Mouse (Mus musculus) limb, embryonic 14.5 days (tissue): Measurements from ENCODE around the gene Cox4i1. TPM values are rescaled to one million over a fixed set of nuclear protein-coding genes. Genes with fewer than 3 reads are reported as not detected.
A peak's percentile ranks its signal among the peaks of the same experiment; 100 is the strongest.

Experiments
- ATAC-seq: fragments of 200-750 bp; cut with Nextera tagmentation; 2 replicates; pipeline ENCODE4 v1.8.0; 2017; ENCODE audit warnings: low read depth, moderate number of reproducible peaks, moderate TSS enrichment; ENCODE audit not compliant: low FRiP score
- DNase-seq: peaks from one replicate; pipeline ENCODE4 v3.0.0-alpha.2; 2015; ENCODE audit warnings: low spot score
- H3K27ac ChIP-seq: fragments of 300-500 bp; sonication (generic); replicated peaks from 2 replicates; pipeline ENCODE4 v1.5.1; 2014; ENCODE audit warnings: low read depth, mild to moderate bottlenecking, low read length, moderate library complexity, mixed read lengths
- H3K27me3 ChIP-seq: fragments of 300-500 bp; sonication (generic); 2 replicates; pipeline ENCODE4 v1.6.1; 2014; ENCODE audit warnings: low read length, mixed read lengths; ENCODE audit not compliant: control insufficient read depth, insufficient read depth
- H3K36me3 ChIP-seq: fragments of 300-500 bp; sonication (generic); 2 replicates; pipeline ENCODE4 v1.6.1; 2014; ENCODE audit warnings: mild to moderate bottlenecking, low read length, moderate library complexity, mixed read lengths; ENCODE audit not compliant: control insufficient read depth, insufficient read depth
- H3K4me1 ChIP-seq: fragments of 300-500 bp; sonication (generic); 2 replicates; pipeline ENCODE4 v1.6.1; 2014; ENCODE audit warnings: antibody characterized with exemption, low read length, mixed read lengths; ENCODE audit not compliant: control insufficient read depth, insufficient read depth
- H3K4me2 ChIP-seq: fragments of 300-500 bp; sonication (generic); replicated peaks from 2 replicates; pipeline ENCODE4 v1.6.1; 2014; ENCODE audit warnings: low read depth, mild to moderate bottlenecking, low read length, moderate library complexity; ENCODE audit not compliant: severe bottlenecking
- H3K4me3 ChIP-seq: fragments of 300-500 bp; sonication (generic); replicated peaks from 2 replicates; pipeline ENCODE4 v1.5.1; 2014; ENCODE audit warnings: low read length
- H3K9ac ChIP-seq: fragments of 300-500 bp; sonication (generic); 2 replicates; pipeline ENCODE4 v1.6.1; 2014; ENCODE audit warnings: mild to moderate bottlenecking, low read depth, low read length, moderate library complexity; ENCODE audit not compliant: severe bottlenecking
- H3K9me3 ChIP-seq: fragments of 300-500 bp; sonication (generic); 2 replicates; pipeline ENCODE4 v1.6.1; 2016; ENCODE audit warnings: low read length; ENCODE audit not compliant: control insufficient read depth
- POLR2A ChIP-seq: fragments of 200-500 bp; IDR thresholded peaks from 2 replicates; pipeline ENCODE4 v1.8.0; 2012; ENCODE audit warnings: inconsistent platforms, mild to moderate bottlenecking, moderate library complexity, borderline replicate concordance; ENCODE audit not compliant: insufficient read depth, insufficient read length; ENCODE audit errors: extremely low read depth
- WGBS: fragments of 180-500 bp; shearing (Covaris S2); extraction: QIAGEN DNeasy Blood & Tissue Kit; methylation state at CpG from one replicate; pipeline ENCODE4 v1.1.7; 2014; 5-methylcytosine and 5-hydroxymethylcytosine counted together
- polyA plus RNA-seq, 2 experiments: library from polyadenylated mRNA; depleted of rRNA in 1 of 2; stranded (reverse) in 1 of 2; unstranded in 1 of 2; fragments of >200 nt; fragmentation: Nextera tagmentation in 1 of 2; extraction: Ambion mirVana in 1 of 2; gene quantifications; 2 replicates each; pipeline versions ENCODE4 v1.2.1 to v1.2.3; 2012 to 2014

The Cox4i1 gene
- polyA plus RNA-seq (2012; rRNA removed) (736 and 1,017 TPM in 2 replicates), polyA plus RNA-seq (2014; fragmentation: Nextera tagmentation; extraction: Ambion mirVana) (948 and 964 TPM in 2 replicates)

DNA sequence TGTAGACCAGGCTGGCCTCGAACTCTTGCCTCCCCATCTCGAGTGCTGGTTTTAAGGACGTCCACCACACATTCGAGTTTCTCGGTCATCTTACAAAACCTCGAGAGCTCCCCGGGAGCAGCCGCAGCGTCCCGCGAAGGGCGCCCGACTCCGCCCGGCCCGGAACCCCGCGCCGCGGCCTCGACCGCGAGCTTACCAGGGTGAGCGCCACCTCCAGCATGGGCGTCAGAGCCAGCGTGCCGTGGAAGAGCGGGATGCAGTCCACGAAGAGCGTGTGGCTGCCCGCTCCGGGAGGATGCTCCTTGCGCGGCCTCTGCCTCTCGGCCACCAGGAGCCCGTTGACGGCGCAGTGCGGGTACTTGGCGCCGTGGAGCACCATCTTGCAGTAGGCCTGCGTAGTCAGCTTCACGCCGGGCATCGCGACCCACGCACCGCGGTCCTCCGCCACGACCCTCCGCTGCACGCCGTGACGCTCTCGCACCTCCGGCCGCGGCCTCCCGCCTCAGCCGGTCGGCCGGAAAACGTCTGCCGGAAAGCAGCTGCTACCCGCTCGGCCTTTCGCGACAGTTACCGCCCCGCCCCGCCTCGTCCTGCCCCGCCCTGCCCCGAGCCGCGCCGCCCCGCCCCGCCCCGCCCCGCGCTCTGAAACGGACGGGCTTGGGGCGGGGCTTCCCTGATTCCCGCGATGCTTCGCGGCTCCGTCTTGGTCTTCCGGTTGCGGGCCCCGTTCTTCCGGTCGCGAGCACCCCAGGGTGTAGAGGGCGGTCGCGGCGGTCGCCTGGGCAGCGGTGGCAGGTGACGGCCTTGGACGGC, at the start of gene Cox4i1, which contains the start of gene Gm27021:
Cox4i1 (plus strand) TSS at position 662 of the 813 bp plus-strand sequence.
Gm27021 (minus strand) TSS at position 519 of the 813 bp plus-strand sequence.
- ATAC-seq (peak; percentile 95), DNase-seq (peak; percentile 95)
- Histone ChIP-seq H3K27me3 (no peaks in the 10 kb centered on the region), H3K36me3 (peaks cover 35% of the 10 kb centered on the region), H3K9ac (peak within 1 kb of the TSS; percentile 97), H3K4me1 (peaks cover 15% of the 10 kb centered on the region), H3K27ac (peak within 1 kb of the TSS; percentile 80), H3K9me3 (no peaks in the 10 kb centered on the region), H3K4me3 (peak within 1 kb of the TSS; percentile 93), H3K4me2 (peak within 1 kb of the TSS; percentile 83)
- WGBS: under 1% methylated on average over 88 of the region's 105 CpGs
- peak; percentile 95; the same call in 1 of the 2 replicates for TF ChIP-seq POLR2A

DNA sequence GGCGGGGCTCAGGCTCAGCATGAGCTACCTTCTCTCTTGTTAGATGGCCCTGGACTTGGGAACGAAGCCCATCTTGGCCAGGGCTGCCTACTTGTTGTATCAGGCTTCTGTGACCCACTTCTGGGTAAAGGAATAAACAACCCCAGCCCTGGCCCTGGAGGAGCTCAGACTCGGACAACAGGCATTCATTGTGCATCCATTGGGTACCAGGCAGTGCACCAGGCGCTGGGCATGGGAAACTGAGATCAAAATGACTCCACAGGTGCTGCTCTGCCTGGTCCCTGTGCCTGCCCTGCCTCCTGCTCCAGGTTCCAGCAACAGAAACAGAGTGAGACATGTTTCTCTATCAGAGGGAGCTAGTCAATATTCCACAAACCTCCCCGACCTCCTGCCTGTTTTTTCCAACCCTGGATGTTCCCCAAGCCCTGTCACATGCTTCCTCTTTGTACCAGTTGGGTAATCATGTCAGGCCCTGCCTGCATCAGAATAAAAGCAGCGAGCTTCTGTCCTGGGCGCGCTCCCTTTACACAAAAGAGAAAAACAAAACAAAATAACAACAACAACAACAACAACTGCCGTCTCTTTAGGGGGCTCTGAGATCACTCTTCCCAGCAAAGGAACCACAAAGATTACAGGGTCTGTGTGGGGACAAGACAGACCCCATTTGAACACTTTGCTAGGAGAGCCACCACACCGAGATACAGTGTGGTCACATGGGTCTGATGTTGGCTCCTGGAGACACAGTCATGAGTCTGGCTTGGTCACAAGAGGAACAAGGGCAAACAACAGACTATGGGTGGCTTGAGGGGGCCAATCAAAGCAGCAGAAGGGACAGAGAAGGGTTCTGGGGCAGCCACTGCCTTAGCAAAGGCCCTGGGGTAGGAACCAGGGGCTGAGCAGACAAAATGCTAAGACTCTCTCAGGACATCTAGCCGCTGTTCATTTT, 48.5 kb upstream of the Cox4i1 start:
- ATAC-seq (no peak), DNase-seq (no peak)
- WGBS: 72% methylated on average over 11 of the region's 11 CpGs
- Histone ChIP-seq H3K4me2 (no peak overlapping the region), H3K27ac (no peak overlapping the region), H3K4me3 (no peak overlapping the region), H3K27me3 (no peaks in the 10 kb centered on the region), H3K4me1 (no peaks in the 10 kb centered on the region), H3K9ac (no peak overlapping the region), H3K9me3 (no peaks in the 10 kb centered on the region), H3K36me3 (no peaks in the 10 kb centered on the region)
- no peak for TF ChIP-seq POLR2A

DNA sequence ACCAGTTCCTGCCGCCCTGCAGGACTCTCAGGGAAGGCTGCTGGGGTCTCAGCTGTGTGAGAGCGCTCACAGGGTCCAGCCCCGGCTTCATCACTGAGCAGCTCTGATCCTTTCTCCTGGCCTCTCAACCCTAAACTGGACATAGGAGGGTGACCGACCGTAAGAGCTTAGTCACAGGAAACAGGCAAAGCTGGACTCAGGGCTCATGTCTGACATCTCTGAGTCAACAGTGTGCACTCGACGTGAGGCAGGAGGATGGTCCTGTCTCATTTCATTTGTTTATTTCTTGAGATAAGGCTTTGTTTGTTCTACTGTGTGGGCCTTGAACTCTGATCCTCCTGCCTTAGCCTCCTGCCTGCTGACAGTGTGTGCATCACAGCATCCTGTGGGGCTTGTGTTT, 47.6 kb upstream of the Cox4i1 start:
- H3K36me3 ChIP-seq: no peaks in the 10 kb centered on the region
- H3K9ac ChIP-seq: no peak overlapping the region
- H3K4me1 ChIP-seq: no peaks in the 10 kb centered on the region
- H3K4me3 ChIP-seq: no peak overlapping the region
- H3K27ac ChIP-seq: no peak overlapping the region
- ATAC-seq (no peak), DNase-seq (no peak)
- TF ChIP-seq POLR2A: no peak
- H3K9me3 ChIP-seq: no peaks in the 10 kb centered on the region
- no peaks in the 10 kb centered on the region for H3K27me3 ChIP-seq
- H3K4me2 ChIP-seq: no peak overlapping the region
- WGBS: 53% methylated on average over 7 of the region's 7 CpGs

DNA sequence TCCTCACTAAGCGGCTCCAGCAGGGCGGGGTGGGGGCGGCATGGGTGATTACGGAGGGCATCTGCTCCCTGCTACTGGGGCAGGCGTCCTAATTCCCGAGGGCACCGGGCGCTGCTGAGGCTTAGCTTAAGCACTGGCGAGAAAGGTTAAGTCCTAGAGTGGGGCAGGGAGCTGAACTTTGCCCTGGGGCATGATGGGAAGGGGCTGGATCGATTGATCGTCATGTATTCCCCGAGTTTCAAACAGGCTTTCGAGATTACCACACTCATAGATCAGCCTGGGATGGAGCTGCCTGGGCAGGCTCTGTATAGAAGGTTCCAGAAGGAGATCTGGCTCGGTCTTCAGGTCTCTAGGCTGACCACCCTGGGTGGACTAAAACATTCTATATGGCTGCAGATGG, 45.9 kb upstream of the Cox4i1 start:
- no peak for DNase-seq
- TF ChIP-seq POLR2A: no peak

DNA sequence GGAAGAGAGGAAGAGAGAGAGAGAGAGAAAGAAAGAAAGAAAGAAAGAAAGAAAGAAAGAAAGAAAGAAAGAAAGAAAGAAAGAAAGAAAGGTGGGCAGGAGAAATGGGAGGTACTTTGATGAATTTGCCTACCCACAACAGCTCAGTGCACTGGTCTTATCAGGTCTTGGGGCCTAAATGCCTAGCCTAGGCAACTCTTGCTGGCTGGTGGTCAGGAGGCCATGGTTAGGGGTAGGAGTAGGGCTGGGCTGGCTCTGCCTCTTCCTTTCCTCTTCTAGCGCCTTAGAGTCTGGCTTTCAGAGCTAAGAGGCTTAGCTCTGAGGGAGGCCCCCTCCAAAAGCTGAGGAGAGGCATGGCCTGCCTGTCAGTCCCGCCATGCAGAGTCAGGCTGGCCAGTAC, 44.4 kb upstream of the Cox4i1 start:
- H3K36me3 ChIP-seq: no peaks in the 10 kb centered on the region
- H3K9me3 ChIP-seq: no peaks in the 10 kb centered on the region
- no peaks in the 10 kb centered on the region for H3K4me1 ChIP-seq
- H3K27me3 ChIP-seq: no peaks in the 10 kb centered on the region
- DNase-seq (no peak), ATAC-seq (no peak)
- H3K27ac ChIP-seq: no peak overlapping the region
- H3K4me2 ChIP-seq: no peak overlapping the region
- H3K4me3 ChIP-seq: no peak overlapping the region
- 48% methylated on average over 2 of the region's 2 CpGs for WGBS
- no peak overlapping the region for H3K9ac ChIP-seq
- no peak for TF ChIP-seq POLR2A

More for the DNA sequence above, 45.9 kb upstream of the Cox4i1 start:
- ATAC-seq: no peak
- no peak overlapping the region for H3K9ac ChIP-seq
- no peaks in the 10 kb centered on the region for H3K9me3 ChIP-seq
- no peaks in the 10 kb centered on the region for H3K36me3 ChIP-seq
- H3K4me2 ChIP-seq: no peak overlapping the region
- WGBS: 70% methylated on average over 14 of the region's 14 CpGs
- H3K4me3 ChIP-seq: no peak overlapping the region
- H3K27me3 ChIP-seq: no peaks in the 10 kb centered on the region
- no peaks in the 10 kb centered on the region for H3K4me1 ChIP-seq
- H3K27ac ChIP-seq: no peak overlapping the region
